Mouse (Mus musculus) E14TG2a.4 (cell line): ENCODE results near the gene Mad1l1.

ENCODE experiments used
- CTCF ChIP-seq: conservative IDR thresholded peaks from 2 replicates; pipeline ENCODE4 v1.5.1; 2014; ENCODE audit warnings: low read length
- POU5F1 ChIP-seq: IDR thresholded peaks from 2 replicates; pipeline ENCODE4 v1.6.1; 2014; ENCODE audit warnings: low read length, borderline replicate concordance

- TF ChIP-seq CTCF (no peak), POU5F1 (no peak)
These were observed 339.4 kb downstream of the Mad1l1 start for GRCm38 (mm10) chr5:139981976-139982375.
